Mouse (Mus musculus) adrenal gland, adult 10 weeks (tissue): ENCODE measurements around the gene Gm14408. TPM values are rescaled to one million over a fixed set of nuclear protein-coding genes. Genes with fewer than 3 reads are reported as not detected.

ENCODE experiments used
- polyA plus RNA-seq: library from polyadenylated mRNA; stranded (reverse); fragments of 350-450 nt; fragmentation: Illumina TruSeq; extraction: RNeasy Lipid Tissue Mini Kit (QIAGEN cat#74804); gene quantifications from one replicate; pipeline ENCODE4 v1.2.3, GENCODE M21; 2014; ENCODE audit warnings: low read depth, low replicate concordance

The Gm14408 gene
- polyA plus RNA-seq = not detected

GRCm38 (mm10) chr2:176830840-176831239 is at the start of gene Gm14408:
Gene Gm14408 (plus strand): TSS chr2:176831140.

GRCm38 (mm10) chr2:176798312-176798711 is 32.6 kb upstream of the Gm14408 start, which contains the start of gene Gm14295:
Gene Gm14295 (plus strand): TSS chr2:176798612.

Other genes with a start within 250 kb of the Gm14408 start
- 29.0 TPM for gene Gm14308, start 194.8 kb upstream of the Gm14408 start, polyA plus RNA-seq
- 82.9 TPM for gene Zfp973, start 160.6 kb upstream of the Gm14408 start, polyA plus RNA-seq
- 194 TPM for gene Gm14305, start 122.8 kb upstream of the Gm14408 start, polyA plus RNA-seq
- gene Gm14295, start 32.5 kb upstream of the Gm14408 start, polyA plus RNA-seq = 71.6 TPM
- gene Gm14296, start 96.7 kb downstream of the Gm14408 start, polyA plus RNA-seq = 36.8 TPM
- gene Gm14419, start 169.8 kb downstream of the Gm14408 start, polyA plus RNA-seq = 41.7 TPM
- gene Gm14401, start 243.2 kb downstream of the Gm14408 start, polyA plus RNA-seq = not detected